Mouse (Mus musculus): ENCODE measurements at regions not wholly inside any gene's neighbourhood (a gene's known extent, or its start where the extent isn't known, plus 50 kb on each side); places are given as distances from the start of the nearest gene placed in this dataset.

- no peak overlapping the region for H3K4me3 ChIP-seq (replicated peaks)
- no peak for ATAC-seq
- H3K9me3 ChIP-seq, result no peaks in the 10 kb centered on the region
- no peak overlapping the region for H3K4me2 ChIP-seq (replicated peaks)
- H3K27ac ChIP-seq, result no peak overlapping the region
- no peaks in the 10 kb centered on the region for H3K27me3 ChIP-seq (replicated peaks)
- H3K36me3 ChIP-seq, result no peaks in the 10 kb centered on the region
- no peak overlapping the region for H3K9ac ChIP-seq
- WGBS, result 82% methylated on average over 3 of the region's 3 CpGs
- no peaks in the 10 kb centered on the region for H3K4me1 ChIP-seq (replicated peaks)
These were observed 250.4 kb downstream of the Qk start for GRCm38 (mm10) chr17:10069251-10069650.

GRCm38 (mm10) chr17:10065131-10065530, 254.5 kb downstream of the Qk start:
- H3K9ac ChIP-seq, result no peak overlapping the region
- H3K27me3 ChIP-seq (replicated peaks), result no peaks in the 10 kb centered on the region
- no peak for ATAC-seq
- WGBS, result 82% methylated on average over 3 of the region's 3 CpGs
- no peaks in the 10 kb centered on the region for H3K36me3 ChIP-seq
- H3K4me3 ChIP-seq (replicated peaks), result no peak overlapping the region
- no peak overlapping the region for H3K4me2 ChIP-seq (replicated peaks)
- H3K4me1 ChIP-seq (replicated peaks), result no peaks in the 10 kb centered on the region
- H3K9me3 ChIP-seq, result no peaks in the 10 kb centered on the region
- H3K27ac ChIP-seq, result no peak overlapping the region

GRCm38 (mm10) chr17:10062546-10063100, 257.0 kb downstream of the Qk start:
- Histone ChIP-seq H3K36me3 (no peaks in the 10 kb centered on the region), H3K4me2 (replicated peaks) (no peak overlapping the region), H3K9ac (no peak overlapping the region), H3K27me3 (replicated peaks) (no peaks in the 10 kb centered on the region), H3K27ac (no peak overlapping the region), H3K9me3 (no peaks in the 10 kb centered on the region), H3K4me1 (replicated peaks) (no peaks in the 10 kb centered on the region), H3K4me3 (replicated peaks) (no peak overlapping the region)
- ATAC-seq, result no peak
- WGBS, result 74% methylated on average over 8 of the region's 8 CpGs

- Histone ChIP-seq H3K27me3 (replicated peaks) (no peaks in the 10 kb centered on the region), H3K9ac (no peak overlapping the region), H3K9me3 (no peaks in the 10 kb centered on the region), H3K4me1 (replicated peaks) (no peaks in the 10 kb centered on the region), H3K36me3 (no peaks in the 10 kb centered on the region), H3K4me3 (replicated peaks) (no peak overlapping the region), H3K27ac (no peak overlapping the region), H3K4me2 (replicated peaks) (no peak overlapping the region)
- ATAC-seq, result no peak
- WGBS, result 72% methylated on average over 1 of the region's 1 CpGs
These were observed 261.9 kb downstream of the Qk start for GRCm38 (mm10) chr17:10057736-10058135.

- no peak overlapping the region for H3K4me2 ChIP-seq (replicated peaks)
- no peak overlapping the region for H3K4me3 ChIP-seq (replicated peaks)
- no peaks in the 10 kb centered on the region for H3K9me3 ChIP-seq
- ATAC-seq, result no peak
- H3K9ac ChIP-seq, result no peak overlapping the region
- H3K27me3 ChIP-seq (replicated peaks), result no peaks in the 10 kb centered on the region
- no peaks in the 10 kb centered on the region for H3K4me1 ChIP-seq (replicated peaks)
- 81% methylated on average over 2 of the region's 2 CpGs for WGBS
- no peaks in the 10 kb centered on the region for H3K36me3 ChIP-seq
- no peak overlapping the region for H3K27ac ChIP-seq
These were observed 263.6 kb downstream of the Qk start for GRCm38 (mm10) chr17:10056096-10056495.

- no peak overlapping the region for H3K4me2 ChIP-seq (replicated peaks)
- 83% methylated on average over 5 of the region's 5 CpGs for WGBS
- H3K27me3 ChIP-seq (replicated peaks), result no peaks in the 10 kb centered on the region
- no peaks in the 10 kb centered on the region for H3K36me3 ChIP-seq
- no peak overlapping the region for H3K9ac ChIP-seq
- H3K9me3 ChIP-seq, result no peaks in the 10 kb centered on the region
- no peaks in the 10 kb centered on the region for H3K4me1 ChIP-seq (replicated peaks)
- no peak for ATAC-seq
- H3K27ac ChIP-seq, result no peak overlapping the region
- no peak overlapping the region for H3K4me3 ChIP-seq (replicated peaks)
These were observed 265.3 kb downstream of the Qk start for GRCm38 (mm10) chr17:10054375-10054774.

GRCm38 (mm10) chr17:10044336-10044735, 275.3 kb downstream of the Qk start:
- Histone ChIP-seq H3K4me2 (replicated peaks) (no peak overlapping the region), H3K9me3 (no peaks in the 10 kb centered on the region), H3K36me3 (no peaks in the 10 kb centered on the region), H3K27ac (no peak overlapping the region), H3K4me1 (replicated peaks) (no peaks in the 10 kb centered on the region), H3K27me3 (replicated peaks) (no peaks in the 10 kb centered on the region), H3K9ac (no peak overlapping the region), H3K4me3 (replicated peaks) (no peak overlapping the region)
- WGBS, result 68% methylated on average over 5 of the region's 5 CpGs
- no peak for ATAC-seq

- Histone ChIP-seq H3K4me3 (replicated peaks) (no peak overlapping the region), H3K4me2 (replicated peaks) (no peak overlapping the region), H3K27me3 (replicated peaks) (no peaks in the 10 kb centered on the region), H3K9ac (no peak overlapping the region), H3K27ac (no peak overlapping the region), H3K4me1 (replicated peaks) (no peaks in the 10 kb centered on the region), H3K9me3 (no peaks in the 10 kb centered on the region), H3K36me3 (no peaks in the 10 kb centered on the region)
- ATAC-seq, result no peak
- 85% methylated on average over 5 of the region's 5 CpGs for WGBS
These were observed 277.5 kb downstream of the Qk start for GRCm38 (mm10) chr17:10042042-10042652.

- 31% methylated on average over 4 of the region's 4 CpGs for WGBS
- Histone ChIP-seq H3K4me1 (replicated peaks) (no peaks in the 10 kb centered on the region), H3K27ac (no peak overlapping the region), H3K4me2 (replicated peaks) (no peak overlapping the region), H3K9ac (no peak overlapping the region), H3K4me3 (replicated peaks) (no peak overlapping the region), H3K36me3 (no peaks in the 10 kb centered on the region), H3K27me3 (replicated peaks) (no peaks in the 10 kb centered on the region), H3K9me3 (no peaks in the 10 kb centered on the region)
- ATAC-seq, result no peak
These were observed 278.7 kb downstream of the Qk start for GRCm38 (mm10) chr17:10040951-10041359.

GRCm38 (mm10) chr17:10040375-10040774, 279.3 kb downstream of the Qk start:
- Histone ChIP-seq H3K9ac (no peak overlapping the region), H3K4me3 (replicated peaks) (no peak overlapping the region), H3K36me3 (no peaks in the 10 kb centered on the region), H3K27me3 (replicated peaks) (no peaks in the 10 kb centered on the region), H3K9me3 (no peaks in the 10 kb centered on the region), H3K27ac (no peak overlapping the region), H3K4me2 (replicated peaks) (no peak overlapping the region), H3K4me1 (replicated peaks) (no peaks in the 10 kb centered on the region)
- WGBS, result 56% methylated on average over 4 of the region's 4 CpGs
- ATAC-seq, result no peak

- Histone ChIP-seq H3K4me2 (replicated peaks) (no peak overlapping the region), H3K36me3 (no peaks in the 10 kb centered on the region), H3K4me1 (replicated peaks) (no peaks in the 10 kb centered on the region), H3K27ac (no peak overlapping the region), H3K27me3 (replicated peaks) (no peaks in the 10 kb centered on the region), H3K4me3 (replicated peaks) (no peak overlapping the region), H3K9me3 (no peaks in the 10 kb centered on the region), H3K9ac (no peak overlapping the region)
- ATAC-seq, result no peak
- 37% methylated on average over 14 of the region's 14 CpGs for WGBS
These were observed 281.7 kb downstream of the Qk start for GRCm38 (mm10) chr17:10037799-10038445.

GRCm38 (mm10) chr17:10033510-10033909, 286.1 kb downstream of the Qk start:
- Histone ChIP-seq H3K4me1 (replicated peaks) (no peaks in the 10 kb centered on the region), H3K36me3 (no peaks in the 10 kb centered on the region), H3K27ac (no peak overlapping the region), H3K4me2 (replicated peaks) (no peak overlapping the region), H3K9ac (no peak overlapping the region), H3K4me3 (replicated peaks) (no peak overlapping the region), H3K9me3 (no peaks in the 10 kb centered on the region), H3K27me3 (replicated peaks) (no peaks in the 10 kb centered on the region)
- WGBS, result 40% methylated on average over 4 of the region's 4 CpGs
- no peak for ATAC-seq

- WGBS, result 73% methylated on average over 3 of the region's 3 CpGs
- Histone ChIP-seq H3K4me3 (replicated peaks) (no peak overlapping the region), H3K9me3 (no peaks in the 10 kb centered on the region), H3K4me1 (replicated peaks) (no peaks in the 10 kb centered on the region), H3K4me2 (replicated peaks) (no peak overlapping the region), H3K9ac (no peak overlapping the region), H3K27me3 (replicated peaks) (no peaks in the 10 kb centered on the region), H3K36me3 (no peaks in the 10 kb centered on the region), H3K27ac (no peak overlapping the region)
- no peak for ATAC-seq
These were observed 288.6 kb downstream of the Qk start for GRCm38 (mm10) chr17:10031033-10031432.
